Mouse (Mus musculus) cortical plate, adult 2 months (tissue): ENCODE measurements at regions not wholly inside any gene's neighbourhood (a gene's known extent, or its start where the extent isn't known, plus 50 kb on each side); places are given as distances from the start of the nearest gene placed in this dataset.

ENCODE experiments used
- CTCF ChIP-seq: fragments of 200-500 bp; IDR thresholded peaks from 2 replicates; pipeline ENCODE4 v1.5.1; 2011; ENCODE audit warnings: mild to moderate bottlenecking, control low read depth, low read length; ENCODE audit not compliant: insufficient read depth; ENCODE audit errors: extremely low read depth
- POLR2A ChIP-seq: fragments of 200-500 bp; IDR thresholded peaks from 2 replicates; pipeline ENCODE4 v1.6.1; 2011; ENCODE audit warnings: mild to moderate bottlenecking, low read length, control low read depth; ENCODE audit not compliant: insufficient read depth; ENCODE audit errors: extremely low read depth

GRCm38 (mm10) chr12:16041129-16041528, 224.4 kb upstream of the Trib2 start:
- TF ChIP-seq CTCF (no peak), POLR2A (no peak)
